Mouse (Mus musculus) brain, adult 2 months (tissue): Measurements from ENCODE around the gene Ptov1.
"Not testable (repeated sequence)": the region's sequence is repeated elsewhere in the genome, so short reads cannot be mapped to it uniquely, and the experiment has no call there.

ENCODE experiments used
- DNase-seq: peaks from one replicate; pipeline ENCODE4 v3.0.0; 2011; ENCODE audit warnings: low read depth, low spot score

Gene Ptov1

DNA sequence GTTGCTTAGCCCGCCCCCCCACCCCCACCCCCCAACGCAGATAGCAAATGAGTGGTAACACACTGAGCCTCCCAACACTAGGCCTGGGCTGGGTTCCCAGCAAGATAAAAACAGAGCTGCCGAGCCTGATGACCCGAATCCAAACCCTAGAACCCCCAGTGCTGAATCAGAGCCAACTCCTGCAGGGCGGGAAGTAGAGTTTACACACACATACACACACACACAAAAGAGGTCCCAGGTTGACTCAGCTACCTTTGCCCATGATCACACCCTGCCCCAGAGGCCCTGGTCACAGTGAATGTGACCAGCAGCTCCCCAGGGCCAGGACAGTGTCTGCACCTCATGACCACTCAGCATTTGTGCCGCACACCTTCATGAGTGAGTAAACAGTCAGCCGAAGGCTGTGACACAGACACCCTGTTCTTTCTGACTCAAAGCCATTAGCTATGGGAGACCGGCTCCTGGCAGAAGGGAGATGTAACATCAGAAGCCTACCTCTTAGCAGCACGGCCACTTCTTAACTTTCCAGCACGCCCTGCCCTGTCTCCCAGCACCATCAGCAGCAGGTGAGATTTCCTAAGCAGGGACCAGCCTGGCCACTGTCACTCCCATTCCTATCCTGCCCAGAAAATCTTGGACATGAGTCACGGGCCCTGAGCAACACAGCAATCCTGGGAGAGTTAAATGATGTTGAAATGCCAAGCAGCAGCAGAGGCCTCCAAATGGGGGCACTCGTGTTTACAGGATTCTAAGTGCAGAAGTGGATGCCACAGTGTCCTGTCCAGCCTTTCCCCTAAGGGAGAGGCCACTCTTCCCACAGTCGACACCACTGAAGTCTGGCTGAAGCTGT, 18.9 kb upstream of the Ptov1 start:
- no peak for DNase-seq

DNA sequence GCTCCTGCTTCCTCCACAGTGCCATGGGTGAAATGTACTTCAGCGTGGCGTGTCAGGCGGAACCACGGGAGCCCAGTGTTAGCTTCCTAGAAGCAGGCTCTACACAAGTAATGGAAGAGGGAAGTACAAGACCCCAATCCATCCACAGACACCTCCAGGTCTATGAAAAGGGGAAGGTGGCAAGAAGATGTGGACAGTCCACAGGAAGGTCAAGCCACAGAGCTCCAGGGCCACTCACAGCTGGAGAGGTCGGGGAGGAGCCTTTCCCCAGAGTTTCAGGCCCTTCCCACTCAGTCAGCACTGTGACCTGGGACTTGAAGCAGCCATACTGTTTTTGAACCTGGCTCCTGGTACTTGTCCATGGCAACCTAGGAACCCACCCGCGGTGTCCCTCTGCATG, 17.4 kb upstream of the Ptov1 start:
- DNase-seq: no peak

DNA sequence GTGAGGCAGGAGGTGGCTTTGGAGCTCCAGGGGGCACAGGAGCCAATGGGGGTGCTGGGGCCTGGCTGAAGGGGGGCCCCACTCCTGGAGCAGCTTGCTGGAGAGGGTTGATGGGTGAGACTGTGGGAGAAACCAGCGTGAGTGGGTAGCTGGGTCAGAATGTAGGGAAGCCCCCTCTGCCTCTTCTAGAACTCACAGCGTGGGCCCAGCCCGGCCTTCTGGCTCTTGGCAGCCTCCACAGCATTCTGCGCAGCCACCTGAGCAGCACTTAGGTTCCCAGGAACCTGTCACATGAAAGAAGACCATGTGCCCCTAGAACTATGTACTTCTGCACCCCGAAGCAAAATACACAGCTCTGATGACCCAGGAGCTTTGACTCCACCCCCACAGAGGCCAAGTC, 15.0 kb upstream of the Ptov1 start:
- no peak for DNase-seq

DNA sequence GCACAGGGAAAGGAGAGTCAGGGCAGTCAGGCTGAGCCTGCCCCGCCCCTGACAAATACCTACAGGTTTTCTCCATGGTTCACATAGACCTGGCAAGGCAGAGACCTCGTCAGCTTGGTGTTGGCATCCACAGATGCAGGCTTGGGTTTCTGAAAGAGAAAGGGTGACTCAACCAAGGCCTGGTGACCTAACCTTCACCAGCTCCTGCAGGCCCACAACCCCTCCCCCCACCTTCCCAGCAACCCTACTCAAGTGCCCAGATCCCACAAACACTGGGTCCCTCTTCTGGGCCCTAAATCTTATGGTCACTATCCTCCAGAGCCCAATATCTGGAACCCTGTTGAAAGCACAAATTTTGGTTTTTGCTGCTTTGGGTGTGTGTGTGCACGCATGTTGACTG, 13.4 kb upstream of the Ptov1 start:
- DNase-seq: no peak

DNA sequence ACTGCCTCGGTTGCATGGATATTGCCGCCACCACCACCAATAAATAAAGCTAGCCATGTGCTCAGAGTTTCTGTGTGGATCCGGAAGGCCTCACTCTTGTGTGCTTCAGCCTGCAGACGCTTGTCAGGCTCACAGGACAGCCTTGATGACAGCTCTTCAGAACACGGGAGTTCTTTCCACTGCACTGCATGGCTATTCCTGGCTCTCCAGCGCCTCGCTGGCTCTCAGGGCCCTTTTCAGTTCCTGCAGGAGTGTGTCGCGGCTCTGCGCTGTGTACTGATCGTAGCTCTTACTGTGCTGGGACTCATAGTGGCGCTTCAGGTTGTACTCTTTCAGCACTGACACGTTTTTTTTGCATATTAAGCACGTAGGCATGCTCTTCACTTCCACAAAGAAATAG, 8.2 kb upstream of the Ptov1 start:
- no peak for DNase-seq

DNA sequence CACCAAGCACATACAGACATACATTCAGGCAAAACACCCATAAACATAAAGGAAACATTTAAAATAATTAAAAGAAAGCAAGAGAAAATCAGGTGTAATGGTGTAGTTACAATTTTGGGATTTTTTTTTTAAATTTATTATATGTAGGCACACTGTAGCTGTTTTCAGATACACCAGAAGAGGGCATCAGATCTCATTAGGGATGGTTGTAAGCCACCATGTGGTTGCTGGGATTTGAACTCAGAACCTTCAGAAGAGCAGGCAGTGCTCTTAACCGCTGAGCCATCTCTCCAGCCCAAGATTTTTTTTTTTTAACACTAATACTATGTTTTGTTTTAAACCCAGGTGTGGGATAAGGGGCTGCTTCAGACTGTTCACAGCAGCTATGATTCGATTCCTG, 2.2 kb upstream of the Ptov1 start:
- not testable (repeated sequence) for DNase-seq

DNA sequence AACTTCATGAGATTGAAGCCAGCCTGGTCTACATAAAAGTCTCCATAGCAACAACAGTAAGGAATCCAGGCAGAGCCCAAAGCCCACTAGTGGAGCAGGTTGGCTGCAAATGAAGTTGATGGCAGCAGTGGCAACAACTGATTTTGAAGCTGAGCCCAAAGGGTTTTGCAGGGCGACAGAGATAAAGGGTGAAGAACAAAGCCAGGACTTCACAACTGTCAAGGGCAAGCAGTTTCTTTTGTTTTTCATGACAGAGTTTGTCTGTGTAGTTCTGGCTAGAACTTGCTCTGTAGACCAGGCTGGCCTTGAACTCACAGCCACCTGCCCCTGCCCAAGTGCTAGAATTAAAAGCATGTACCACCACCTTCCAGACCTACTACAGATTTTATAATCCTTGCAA, 1.6 kb upstream of the Ptov1 start:
- no peak for DNase-seq

DNA sequence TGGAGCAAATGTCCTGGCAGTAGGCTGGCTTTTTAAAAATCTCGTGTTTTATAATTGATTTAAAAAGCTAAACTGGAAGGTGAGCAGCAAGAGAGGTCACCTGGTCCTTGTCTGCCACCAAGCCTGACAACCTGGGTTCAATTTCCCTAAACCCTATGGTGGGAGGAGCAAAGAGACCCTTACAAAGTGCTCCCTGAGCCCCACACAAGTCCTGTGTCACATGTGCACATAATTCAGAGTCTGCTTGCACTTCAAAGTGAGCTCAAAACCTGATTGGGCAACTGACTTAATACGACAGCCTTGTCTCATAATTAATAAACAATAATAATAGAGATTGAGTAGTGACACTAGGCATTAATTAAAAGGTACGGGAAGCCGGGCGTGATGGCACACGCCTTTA, 1.0 kb upstream of the Ptov1 start:
- DNase-seq: no peak

DNA sequence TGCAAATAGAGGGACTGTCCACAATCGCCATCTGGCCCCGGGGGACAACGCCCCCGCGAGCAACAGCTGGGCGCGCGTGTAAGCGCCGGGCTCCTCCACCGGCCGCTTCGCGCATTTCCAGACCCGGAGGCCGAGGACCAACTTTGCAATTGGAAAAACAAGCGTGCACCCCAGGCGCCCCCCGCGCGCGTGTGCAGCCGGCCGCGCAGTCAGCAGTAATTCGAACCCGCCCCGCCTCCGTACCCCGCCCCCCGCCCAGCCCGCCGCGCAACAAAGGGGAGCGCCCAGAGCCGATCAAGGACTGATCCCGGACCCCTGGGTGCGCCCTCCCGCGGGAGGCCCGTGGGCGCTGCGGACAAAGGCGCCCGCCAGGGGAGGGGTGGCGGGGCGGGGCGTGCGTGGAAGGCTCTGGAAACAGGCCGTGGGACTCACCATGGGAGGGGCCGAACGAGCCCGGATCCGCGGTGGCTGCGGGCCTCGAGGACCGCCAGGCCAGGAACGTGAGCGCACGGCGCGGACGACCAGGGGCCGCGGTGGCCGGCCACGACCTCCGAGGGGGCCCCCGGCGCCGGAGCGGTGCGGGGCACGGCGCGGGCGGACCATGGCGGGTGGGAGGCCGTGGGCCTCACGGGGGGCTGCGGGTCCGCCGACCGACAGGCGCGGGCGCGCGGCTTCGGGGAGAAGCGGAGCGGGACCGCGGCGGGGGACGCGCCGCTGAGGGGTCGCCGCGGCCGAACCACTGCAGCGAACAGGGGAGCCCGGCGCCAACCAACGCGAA, 480 bp downstream of the Ptov1 start:
- peak; percentile 61 for DNase-seq

DNA sequence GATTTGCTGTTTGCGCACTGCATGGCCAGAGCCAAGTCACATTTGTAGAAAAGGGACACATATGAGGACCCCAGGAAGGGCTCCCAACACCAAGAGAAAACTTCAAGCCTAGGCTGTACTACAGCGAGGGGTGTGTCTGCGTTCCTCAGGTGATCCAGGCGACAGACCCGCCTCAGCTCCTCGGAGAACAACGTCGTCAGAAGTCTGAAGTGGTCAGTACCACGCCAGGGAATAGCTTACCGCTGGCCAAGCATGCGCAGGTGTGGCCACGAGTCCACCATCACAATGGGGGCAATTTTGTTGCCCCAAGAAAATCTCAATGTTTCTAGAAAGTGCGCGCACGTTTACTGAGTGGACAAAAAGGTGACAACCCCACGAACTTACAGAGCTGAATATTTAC, 1.1 kb downstream of the Ptov1 start:
- no peak for DNase-seq

DNA sequence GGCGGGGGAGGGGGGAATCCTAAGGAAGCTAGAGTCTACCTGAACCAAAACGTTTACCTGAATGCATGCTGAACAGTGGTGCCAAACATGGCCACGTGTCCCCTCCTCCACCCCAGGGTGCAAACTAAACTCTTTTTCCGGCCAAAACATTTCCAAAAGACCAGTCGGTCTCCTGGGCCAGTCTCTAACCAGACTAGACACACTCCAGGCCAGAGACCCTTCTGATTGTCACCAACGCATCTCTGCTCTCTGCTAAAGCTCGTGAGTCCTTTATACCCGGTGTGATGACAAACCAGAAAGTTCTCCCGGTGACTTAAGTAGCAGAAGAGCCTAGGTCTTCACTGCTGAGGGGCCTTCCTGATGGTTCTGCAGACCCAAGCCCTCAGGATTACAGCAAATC, 1.8 kb downstream of the Ptov1 start:
- DNase-seq: no peak

DNA sequence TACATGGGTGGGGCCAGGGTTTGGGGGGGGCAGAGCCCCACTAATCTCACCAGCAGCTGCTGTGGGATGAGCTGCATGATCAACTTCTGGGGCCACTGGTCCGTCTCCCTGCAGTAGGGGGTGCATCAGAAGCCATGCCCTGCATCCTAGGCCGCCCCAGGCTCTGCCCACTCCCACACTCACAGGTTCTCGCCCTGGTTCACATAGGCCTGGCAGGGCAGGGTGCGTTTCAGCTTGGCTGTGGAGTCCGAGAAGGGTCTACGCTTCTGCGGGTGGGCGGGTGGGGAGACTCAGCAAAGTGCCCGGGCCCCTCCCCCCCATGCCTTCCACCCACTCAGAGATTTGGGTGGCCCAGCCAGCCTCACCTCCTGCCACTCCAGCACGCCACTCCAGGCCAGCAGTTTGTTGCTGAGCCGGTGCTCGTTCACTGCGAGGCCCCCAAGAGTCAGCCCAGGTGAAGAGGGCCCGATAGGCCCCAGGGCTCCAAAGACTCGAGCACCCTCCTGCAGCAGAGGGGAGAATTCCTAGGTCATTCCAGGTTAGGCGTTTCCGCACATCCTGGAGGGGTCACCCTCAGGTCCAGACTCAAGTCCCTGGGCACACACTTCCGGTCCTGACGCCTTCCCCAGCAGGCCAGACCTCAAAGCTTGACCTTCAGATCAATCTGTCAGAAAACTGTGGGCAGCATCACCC, 2.4 kb downstream of the Ptov1 start:
- no peak for DNase-seq

DNA sequence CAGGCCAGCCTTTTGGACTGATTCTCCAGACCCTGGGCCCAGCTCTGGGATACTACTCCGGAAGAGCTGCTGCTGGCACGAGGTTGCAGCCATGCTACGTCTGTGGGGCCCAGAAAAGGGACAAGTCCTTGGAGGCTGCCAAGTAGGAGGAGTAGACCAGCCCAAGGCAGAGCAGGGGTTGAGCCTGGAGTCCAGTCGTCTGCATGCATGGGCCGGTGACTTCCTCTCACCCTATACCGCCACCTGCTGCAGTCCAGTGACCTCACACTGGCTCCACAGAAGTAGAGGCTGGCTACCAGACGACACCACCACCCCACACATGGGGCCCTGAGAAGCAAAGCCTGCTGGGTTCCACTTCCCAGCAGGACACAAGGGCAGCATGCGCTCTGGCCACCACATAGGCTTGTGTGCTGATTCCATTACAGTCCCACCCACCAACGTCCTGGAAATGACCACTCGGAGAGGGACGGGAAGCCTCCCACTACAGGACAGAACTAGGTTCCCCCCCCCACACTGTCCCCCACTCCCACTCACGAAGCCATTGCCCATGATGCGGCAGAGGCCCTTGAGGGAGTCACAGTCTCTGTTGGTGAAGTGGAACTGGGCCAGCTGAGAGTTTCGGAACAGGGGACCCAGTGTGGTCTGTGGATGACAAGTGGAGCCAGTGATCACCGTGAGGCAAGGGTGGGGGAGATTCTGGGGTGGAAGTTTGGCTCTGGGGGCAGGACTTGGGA, 3.1 kb downstream of the Ptov1 start:
- DNase-seq: peak; percentile 69

DNA sequence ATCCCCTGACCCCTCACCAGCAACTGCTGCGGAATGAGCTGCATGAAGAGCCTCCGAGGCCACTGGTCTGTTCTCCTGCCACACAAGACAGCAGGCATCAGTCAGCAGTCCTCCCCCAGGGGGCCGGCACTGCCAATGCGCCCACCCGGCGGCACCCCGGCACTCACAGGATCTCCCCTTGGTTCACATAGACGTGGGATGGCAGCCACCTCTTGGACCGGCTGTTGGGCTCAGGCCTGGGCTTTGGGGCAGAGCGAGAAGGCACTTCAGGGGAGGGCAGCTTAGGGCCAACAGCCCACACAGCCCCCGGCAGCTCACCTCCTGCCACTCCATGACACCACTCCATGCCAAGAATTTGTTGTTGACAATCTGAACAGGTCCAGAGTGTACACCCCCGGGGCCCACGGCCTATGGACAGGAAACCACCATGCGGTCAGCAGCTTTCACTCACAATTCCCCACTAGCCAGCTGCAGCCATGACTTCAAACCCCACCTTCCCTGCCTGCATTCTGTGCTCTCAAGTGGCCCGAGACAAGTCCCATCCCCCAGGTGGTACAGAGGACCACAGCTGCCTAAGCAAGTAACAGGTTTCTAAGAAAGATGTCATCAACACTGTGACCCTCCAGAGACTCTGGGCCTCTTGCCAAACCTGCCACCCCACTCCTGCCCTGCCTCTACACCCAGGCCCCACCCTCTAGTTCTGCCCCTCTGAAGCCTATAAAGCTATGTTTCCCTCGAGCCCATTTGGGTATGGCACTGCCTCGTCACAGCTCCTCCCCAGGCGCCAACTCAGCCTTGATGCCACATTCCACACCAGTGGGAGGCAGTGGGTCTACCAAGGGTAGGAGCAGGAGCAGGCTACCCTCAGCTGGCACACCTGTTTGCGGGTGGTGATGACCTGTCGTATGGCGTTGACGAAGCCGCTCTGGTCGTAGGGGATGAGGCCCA, 4.7 kb downstream of the Ptov1 start:
- no peak for DNase-seq

DNA sequence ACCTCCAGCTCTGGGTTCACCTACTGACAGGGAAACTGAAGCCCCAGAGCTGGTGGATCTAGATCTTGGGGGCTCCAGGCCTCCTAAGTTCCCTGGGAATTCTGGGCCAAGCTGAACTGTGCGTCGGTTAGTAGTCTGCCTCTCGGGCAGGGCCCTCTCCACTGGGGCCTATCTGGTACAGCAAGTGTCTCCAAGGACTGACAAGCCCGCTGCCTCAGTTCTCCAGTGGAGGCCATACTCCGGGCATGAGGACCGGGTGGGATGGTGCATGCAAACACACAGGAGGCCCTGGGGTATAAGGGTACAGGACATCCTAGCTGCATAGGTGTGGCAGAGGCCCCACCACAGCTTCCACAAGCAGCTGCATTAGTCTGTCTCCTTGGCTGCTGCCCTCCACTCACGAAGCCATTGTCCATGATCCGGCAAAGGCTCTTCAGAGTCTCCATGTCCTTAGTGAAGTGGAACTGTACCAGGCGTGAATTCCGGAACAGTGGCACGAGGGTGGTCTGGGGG, 5.5 kb downstream of the Ptov1 start:
- no peak for DNase-seq

DNA sequence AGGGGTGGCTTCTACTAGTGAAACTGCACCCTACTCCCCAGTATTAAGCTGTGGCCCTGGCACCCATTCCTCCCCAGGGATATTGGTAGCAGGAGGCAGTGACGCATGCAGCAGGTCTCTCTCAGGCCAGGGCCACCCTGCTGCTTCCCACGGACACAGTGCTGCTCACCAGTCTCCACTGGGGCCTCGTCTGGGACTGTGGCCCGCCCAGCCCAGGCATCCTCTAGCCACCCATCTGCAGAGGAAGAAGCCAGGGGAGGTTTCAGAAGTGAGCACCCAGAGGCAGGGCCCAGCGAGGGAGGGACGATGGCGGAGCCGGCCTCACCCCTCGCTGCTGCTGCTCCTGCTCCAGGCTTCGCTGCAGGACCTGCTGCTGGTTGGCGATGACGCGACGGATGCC, 6.4 kb downstream of the Ptov1 start:
- no peak for DNase-seq

DNA sequence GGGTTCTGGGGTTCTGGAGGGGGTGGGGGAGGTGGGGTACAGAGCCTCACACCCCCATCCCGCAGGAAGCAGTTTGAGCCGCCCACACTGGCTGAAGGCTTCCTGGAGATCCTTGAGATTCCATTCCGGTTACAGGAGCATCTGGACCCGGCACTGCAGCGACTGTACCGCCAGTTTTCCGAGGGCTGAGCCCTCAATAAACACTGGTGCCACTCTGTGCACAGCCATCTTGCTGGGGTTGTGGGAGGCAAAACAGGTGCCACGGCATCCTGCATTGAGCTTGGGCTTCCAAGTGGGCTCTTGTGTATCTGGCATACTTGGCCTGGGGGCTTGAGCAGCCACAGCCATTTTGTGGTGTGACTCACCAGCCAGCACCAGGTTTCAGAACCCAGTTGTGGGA, 7.2 kb downstream of the Ptov1 start:
- no peak for DNase-seq

DNA sequence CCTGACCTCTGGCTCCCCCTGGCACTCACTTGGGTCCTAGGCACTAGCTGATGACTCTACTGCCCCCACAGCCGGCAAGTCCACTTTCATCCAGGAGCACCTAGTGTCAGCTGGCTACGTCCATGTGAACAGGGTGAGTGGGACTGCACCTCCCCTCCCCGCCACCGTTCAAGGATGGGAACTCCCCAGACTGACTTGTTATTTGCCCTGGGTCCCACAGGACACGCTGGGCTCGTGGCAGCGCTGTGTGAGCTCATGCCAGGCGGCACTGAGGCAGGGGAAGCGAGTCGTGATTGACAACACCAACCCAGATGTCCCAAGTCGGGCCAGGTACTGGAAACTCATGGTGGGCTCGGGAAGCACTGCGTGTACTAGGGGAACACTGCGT, 8.2 kb downstream of the Ptov1 start:
- DNase-seq: no peak

DNA sequence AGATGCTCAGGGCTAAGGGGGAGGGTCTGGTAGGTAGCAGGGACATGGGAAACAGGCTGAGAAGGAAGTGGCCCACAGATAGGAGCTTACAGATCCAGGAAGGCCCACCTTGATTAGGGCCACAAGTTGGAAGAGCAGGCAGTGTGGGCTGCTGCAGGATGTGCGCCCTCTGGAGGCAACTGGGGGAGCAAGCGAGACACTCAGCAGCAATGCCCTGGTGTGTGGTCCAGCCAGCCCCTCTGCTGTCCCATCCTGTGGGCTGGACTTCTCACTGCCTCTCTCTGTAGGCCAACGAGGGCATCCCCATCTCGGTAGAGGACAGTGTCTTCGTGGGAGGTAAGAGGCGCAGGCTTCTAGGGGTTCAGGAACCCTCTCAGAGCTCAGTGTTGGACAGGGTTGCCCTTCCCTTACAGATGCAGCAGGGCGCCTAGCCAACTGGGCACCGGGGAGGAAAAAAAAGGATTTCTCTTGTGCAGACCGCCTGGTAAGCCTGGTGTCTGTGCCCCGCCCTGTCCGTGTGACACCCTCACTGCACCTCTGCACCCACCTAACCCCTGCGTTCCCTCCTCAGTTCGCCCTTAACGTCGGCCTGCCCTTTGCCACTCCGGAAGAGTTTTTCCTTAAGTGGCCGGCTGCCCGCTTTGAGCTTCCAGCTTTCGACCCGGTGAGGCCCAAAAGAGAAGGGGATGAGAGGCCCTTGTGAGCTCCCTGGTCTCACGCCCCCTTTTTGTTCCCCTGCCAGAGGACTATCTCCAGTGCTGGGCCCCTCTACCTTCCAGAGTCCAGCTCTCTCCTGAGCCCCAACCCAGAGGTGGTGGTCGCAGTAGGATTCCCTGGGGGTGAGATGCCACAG, 8.8 kb downstream of the Ptov1 start:
- peak; percentile 76 for DNase-seq

DNA sequence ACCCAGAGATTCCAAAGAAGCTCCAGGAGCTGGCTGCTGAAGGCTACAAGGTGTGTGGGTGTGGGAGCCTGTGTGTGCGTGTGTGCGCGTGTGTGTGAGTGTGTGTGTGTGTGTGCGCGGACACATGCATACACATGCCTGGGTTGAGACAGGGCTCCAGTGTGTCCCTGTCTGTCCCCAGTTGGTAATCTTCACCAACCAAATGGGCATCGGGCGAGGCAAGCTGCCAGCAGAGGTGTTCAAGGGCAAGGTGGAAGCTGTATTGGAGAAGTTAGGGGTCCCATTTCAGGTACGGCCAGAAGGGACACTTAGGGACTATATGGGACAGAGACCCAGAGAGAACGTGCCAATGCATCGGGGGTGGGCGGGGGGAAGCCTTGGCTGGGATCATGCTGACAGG, 9.7 kb downstream of the Ptov1 start:
- no peak for DNase-seq
